Mouse (Mus musculus) forebrain, embryonic 13.5 days (tissue): ENCODE measurements at regions not wholly inside any gene's neighbourhood (a gene's known extent, or its start where the extent isn't known, plus 50 kb on each side); places are given as distances from the start of the nearest gene placed in this dataset.

Experiments
- ATAC-seq: fragments of 200-750 bp; cut with Nextera tagmentation; 2 replicates; pipeline ENCODE4 v1.8.0; 2017
- H3K27ac ChIP-seq: fragments of 300-500 bp; sonication (generic); 2 replicates; pipeline ENCODE4 v1.5.1; 2015; ENCODE audit warnings: inconsistent platforms, mild to moderate bottlenecking, moderate library complexity
- H3K27me3 ChIP-seq: fragments of 300-500 bp; sonication (generic); 2 replicates; pipeline ENCODE4 v1.6.1; 2015; ENCODE audit warnings: mild to moderate bottlenecking, inconsistent platforms
- H3K36me3 ChIP-seq: fragments of 300-500 bp; sonication (generic); 2 replicates; pipeline ENCODE4 v1.6.1; 2015; ENCODE audit warnings: mild to moderate bottlenecking, inconsistent platforms; ENCODE audit not compliant: poor library complexity, severe bottlenecking
- H3K4me1 ChIP-seq: fragments of 300-500 bp; sonication (generic); 2 replicates; pipeline ENCODE4 v1.6.1; 2015; ENCODE audit warnings: inconsistent platforms
- H3K4me2 ChIP-seq: fragments of 300-500 bp; sonication (generic); 2 replicates; pipeline ENCODE4 v1.6.1; 2015; ENCODE audit warnings: inconsistent platforms, mild to moderate bottlenecking, moderate library complexity
- H3K4me3 ChIP-seq: fragments of 300-500 bp; sonication (generic); 2 replicates; pipeline ENCODE4 v1.5.1; 2015; ENCODE audit warnings: mild to moderate bottlenecking, inconsistent platforms
- H3K9ac ChIP-seq: fragments of 300-500 bp; sonication (generic); 2 replicates; pipeline ENCODE4 v1.6.1; 2015; ENCODE audit warnings: mild to moderate bottlenecking, inconsistent platforms
- H3K9me3 ChIP-seq: fragments of 300-500 bp; sonication (generic); replicated peaks from 2 replicates; pipeline ENCODE4 v1.6.1; 2016; ENCODE audit warnings: inconsistent platforms
- WGBS: fragments of 180-500 bp; shearing (Covaris S2); methylation state at CpG from one replicate; pipeline ENCODE4 v1.1.7; 2015; 5-methylcytosine and 5-hydroxymethylcytosine counted together

DNA sequence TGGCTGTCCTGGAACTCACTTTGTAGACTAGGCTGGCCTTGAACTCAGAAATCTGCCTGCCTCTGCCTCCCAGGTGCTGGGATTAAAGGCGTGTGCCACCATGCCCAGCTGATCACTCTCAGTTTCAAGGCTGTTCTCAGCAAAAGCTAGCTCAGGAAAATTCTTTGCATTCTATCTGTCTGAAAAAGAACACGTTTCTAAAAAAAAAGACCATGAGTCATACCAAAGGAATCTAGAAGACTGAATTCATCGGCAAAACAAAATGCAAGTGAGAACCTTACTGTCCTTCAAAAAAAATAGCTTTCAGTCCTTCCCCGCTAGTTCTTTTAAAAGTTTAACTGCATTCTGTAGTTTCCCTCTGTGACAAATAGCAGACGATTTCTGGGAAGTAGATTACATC is 596.3 kb upstream of the Syt1 start:
- H3K9ac ChIP-seq, result no peak overlapping the region
- no peak overlapping the region for H3K4me3 ChIP-seq
- H3K27ac ChIP-seq, result no peak overlapping the region
- no peak overlapping the region for H3K4me2 ChIP-seq
- no peaks in the 10 kb centered on the region for H3K9me3 ChIP-seq
- H3K27me3 ChIP-seq, result no peaks in the 10 kb centered on the region
- no peak for ATAC-seq
- H3K36me3 ChIP-seq, result no peaks in the 10 kb centered on the region
- WGBS, result 80% methylated on average over 5 of the region's 5 CpGs
- H3K4me1 ChIP-seq, result no peaks in the 10 kb centered on the region

DNA sequence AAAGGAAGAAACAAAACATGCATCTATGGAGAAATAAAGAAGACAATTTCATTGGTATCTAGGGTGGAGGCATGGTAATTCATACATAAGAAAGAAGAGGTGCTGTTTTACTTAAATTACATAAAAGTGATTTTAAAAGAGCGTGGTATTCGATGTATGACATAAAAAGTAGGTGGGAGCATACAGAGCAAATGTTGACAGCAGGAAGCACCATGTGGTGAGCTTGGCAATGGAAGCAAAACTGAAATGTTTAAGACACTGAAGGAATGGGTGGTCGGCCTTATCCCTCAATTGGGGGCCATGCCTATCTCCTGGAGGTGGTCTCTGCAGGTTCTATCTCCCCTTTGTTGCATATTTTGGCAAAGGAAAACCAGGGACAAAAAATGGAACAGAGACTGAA is 592.5 kb upstream of the Syt1 start:
- no peak overlapping the region for H3K4me2 ChIP-seq
- 88% methylated on average over 3 of the region's 3 CpGs for WGBS
- no peaks in the 10 kb centered on the region for H3K36me3 ChIP-seq

GRCm38 (mm10) chr10:109598604-109599003 is 587.8 kb upstream of the Syt1 start:
- WGBS, result 21% methylated on average over 3 of the region's 3 CpGs
- no peaks in the 10 kb centered on the region for H3K36me3 ChIP-seq
- H3K4me3 ChIP-seq, result no peak overlapping the region
- no peak for ATAC-seq
- no peak overlapping the region for H3K27ac ChIP-seq
- H3K4me2 ChIP-seq, result no peak overlapping the region
- no peak overlapping the region for H3K9ac ChIP-seq
- H3K27me3 ChIP-seq, result no peaks in the 10 kb centered on the region
- H3K9me3 ChIP-seq, result no peaks in the 10 kb centered on the region
- H3K4me1 ChIP-seq, result no peaks in the 10 kb centered on the region

More for the DNA sequence above, 592.5 kb upstream of the Syt1 start:
- H3K9ac ChIP-seq, result no peak overlapping the region
- no peak overlapping the region for H3K4me3 ChIP-seq
- H3K4me1 ChIP-seq, result no peaks in the 10 kb centered on the region
- no peak for ATAC-seq
- no peaks in the 10 kb centered on the region for H3K27me3 ChIP-seq
- no peaks in the 10 kb centered on the region for H3K9me3 ChIP-seq
- H3K27ac ChIP-seq, result no peak overlapping the region

GRCm38 (mm10) chr10:109573200-109573599 is 562.4 kb upstream of the Syt1 start:
- Histone ChIP-seq H3K27ac (no peak overlapping the region), H3K9ac (no peak overlapping the region), H3K4me1 (no peaks in the 10 kb centered on the region), H3K9me3 (no peaks in the 10 kb centered on the region), H3K4me2 (no peak overlapping the region), H3K4me3 (no peak overlapping the region), H3K36me3 (no peaks in the 10 kb centered on the region), H3K27me3 (no peaks in the 10 kb centered on the region)
- 91% methylated on average over 4 of the region's 4 CpGs for WGBS
- ATAC-seq, result no peak

GRCm38 (mm10) chr10:109569798-109570197 is 559.0 kb upstream of the Syt1 start:
- H3K36me3 ChIP-seq, result no peaks in the 10 kb centered on the region
- H3K4me1 ChIP-seq, result no peaks in the 10 kb centered on the region
- no peaks in the 10 kb centered on the region for H3K9me3 ChIP-seq
- no peak overlapping the region for H3K4me3 ChIP-seq
- H3K27ac ChIP-seq, result no peak overlapping the region
- no peak for ATAC-seq
- H3K27me3 ChIP-seq, result no peaks in the 10 kb centered on the region
- WGBS, result 87% methylated on average over 2 of the region's 2 CpGs
- H3K4me2 ChIP-seq, result no peak overlapping the region
- no peak overlapping the region for H3K9ac ChIP-seq

DNA sequence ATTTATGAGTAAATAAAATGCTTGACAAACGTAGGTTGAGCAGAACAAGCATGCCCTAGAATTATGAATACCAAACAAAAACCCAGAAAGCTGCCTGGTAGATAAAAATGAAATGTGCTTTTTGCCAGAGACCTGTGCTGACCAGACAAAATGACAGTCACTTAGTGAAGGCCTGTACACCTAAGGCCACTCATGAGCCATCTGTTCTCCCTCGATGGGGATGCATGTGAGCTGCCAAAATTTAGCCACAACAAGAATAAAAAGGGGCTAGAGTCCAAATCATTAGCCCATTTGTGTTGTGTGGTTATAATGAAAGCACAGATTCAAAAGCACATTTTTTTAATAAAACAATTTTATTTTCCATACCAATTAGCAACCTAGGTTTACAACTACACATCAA is 555.9 kb upstream of the Syt1 start:
- Histone ChIP-seq H3K9me3 (no peaks in the 10 kb centered on the region), H3K4me1 (no peaks in the 10 kb centered on the region)
- 71% methylated on average over 2 of the region's 2 CpGs for WGBS

GRCm38 (mm10) chr10:109561638-109562037 is 550.9 kb upstream of the Syt1 start:
- H3K4me2 ChIP-seq, result no peak overlapping the region
- no peak for ATAC-seq
- 51% methylated on average over 2 of the region's 2 CpGs for WGBS
- H3K27me3 ChIP-seq, result no peaks in the 10 kb centered on the region
- H3K4me3 ChIP-seq, result no peak overlapping the region
- H3K9ac ChIP-seq, result no peak overlapping the region
- no peak overlapping the region for H3K27ac ChIP-seq
- H3K4me1 ChIP-seq, result 0 out of 2 replicates have a peak, but pooled peaks cover 3% of the 10 kb centered on the region
- no peaks in the 10 kb centered on the region for H3K9me3 ChIP-seq
- no peaks in the 10 kb centered on the region for H3K36me3 ChIP-seq

More for the DNA sequence above, 555.9 kb upstream of the Syt1 start:
- no peaks in the 10 kb centered on the region for H3K36me3 ChIP-seq
- no peak overlapping the region for H3K4me2 ChIP-seq
- no peaks in the 10 kb centered on the region for H3K27me3 ChIP-seq
- no peak overlapping the region for H3K9ac ChIP-seq
- no peak overlapping the region for H3K4me3 ChIP-seq
- no peak overlapping the region for H3K27ac ChIP-seq
- no peak for ATAC-seq

DNA sequence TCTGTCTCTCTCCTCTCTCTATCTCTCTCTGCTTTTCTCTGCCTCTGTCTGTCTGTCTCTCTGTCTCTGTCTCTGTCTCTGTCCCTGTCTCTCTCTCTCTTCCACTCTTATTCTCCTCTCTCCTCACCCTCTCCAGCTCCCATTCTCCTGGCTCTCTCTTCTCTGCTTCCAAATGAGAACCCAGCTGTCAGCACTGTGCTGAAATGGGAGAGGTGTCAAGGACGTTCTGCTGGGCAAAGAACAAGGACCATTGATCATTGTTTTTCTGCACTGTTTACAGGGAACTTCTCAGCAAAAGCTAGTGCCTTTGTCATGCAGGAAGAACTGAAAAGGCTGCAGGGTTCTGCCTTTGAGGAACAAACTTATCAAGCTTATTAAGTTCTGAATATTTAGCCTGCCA is 550.3 kb upstream of the Syt1 start:
- no peak overlapping the region for H3K9ac ChIP-seq
- no peak overlapping the region for H3K4me3 ChIP-seq
- WGBS, result 8% methylated on average over 1 of the region's 1 CpGs
- no peaks in the 10 kb centered on the region for H3K36me3 ChIP-seq
- H3K4me1 ChIP-seq, result 0 out of 2 replicates have a peak, but pooled peaks cover 3% of the 10 kb centered on the region
- no peak overlapping the region for H3K27ac ChIP-seq
- no peaks in the 10 kb centered on the region for H3K9me3 ChIP-seq
- no peaks in the 10 kb centered on the region for H3K27me3 ChIP-seq
- peak; percentile 45; the same call in 1 of the 2 replicates for ATAC-seq
- H3K4me2 ChIP-seq, result no peak overlapping the region

GRCm38 (mm10) chr10:109543301-109543700 is 532.5 kb upstream of the Syt1 start:
- no peak overlapping the region for H3K4me3 ChIP-seq
- H3K36me3 ChIP-seq, result no peaks in the 10 kb centered on the region
- no peak for ATAC-seq
- H3K9ac ChIP-seq, result no peak overlapping the region
- H3K27me3 ChIP-seq, result no peaks in the 10 kb centered on the region
- H3K27ac ChIP-seq, result no peak overlapping the region
- no peak overlapping the region for H3K4me2 ChIP-seq
- 75% methylated on average over 1 of the region's 1 CpGs for WGBS
- H3K4me1 ChIP-seq, result no peaks in the 10 kb centered on the region
- H3K9me3 ChIP-seq, result no peaks in the 10 kb centered on the region

DNA sequence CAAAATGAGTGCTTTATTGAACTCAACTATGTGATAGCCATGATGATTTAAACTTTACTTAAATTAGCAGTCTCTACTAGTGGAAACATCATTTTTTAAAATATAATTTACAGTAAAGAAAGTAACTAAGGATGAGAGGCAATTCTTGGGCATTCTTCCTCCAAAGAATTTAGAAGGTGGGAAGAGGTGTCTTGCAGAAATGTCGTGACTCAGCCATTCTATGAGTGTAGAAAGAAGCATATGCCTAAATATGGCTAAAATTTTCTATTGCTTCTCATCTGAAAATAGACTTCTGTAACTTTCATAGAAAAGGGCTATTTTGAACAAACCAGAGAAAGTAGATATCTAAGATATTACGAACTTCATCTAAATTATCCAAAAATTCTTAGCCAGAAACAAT is 529.4 kb upstream of the Syt1 start:
- no peaks in the 10 kb centered on the region for H3K36me3 ChIP-seq
- no peak overlapping the region for H3K4me3 ChIP-seq
- no peak overlapping the region for H3K4me2 ChIP-seq
- H3K9me3 ChIP-seq, result no peaks in the 10 kb centered on the region
- H3K27me3 ChIP-seq, result no peaks in the 10 kb centered on the region
- no peak overlapping the region for H3K9ac ChIP-seq
- no peak for ATAC-seq
- WGBS, result 89% methylated on average over 2 of the region's 2 CpGs
- H3K4me1 ChIP-seq, result no peaks in the 10 kb centered on the region
- H3K27ac ChIP-seq, result no peak overlapping the region

GRCm38 (mm10) chr10:109528096-109528495 is 517.3 kb upstream of the Syt1 start:
- no peak overlapping the region for H3K4me3 ChIP-seq
- H3K4me2 ChIP-seq, result no peak overlapping the region
- no peaks in the 10 kb centered on the region for H3K9me3 ChIP-seq
- no peaks in the 10 kb centered on the region for H3K27me3 ChIP-seq
- H3K9ac ChIP-seq, result no peak overlapping the region
- no peaks in the 10 kb centered on the region for H3K36me3 ChIP-seq
- no peaks in the 10 kb centered on the region for H3K4me1 ChIP-seq
- WGBS, result 88% methylated on average over 2 of the region's 2 CpGs
- no peak for ATAC-seq
- H3K27ac ChIP-seq, result no peak overlapping the region

DNA sequence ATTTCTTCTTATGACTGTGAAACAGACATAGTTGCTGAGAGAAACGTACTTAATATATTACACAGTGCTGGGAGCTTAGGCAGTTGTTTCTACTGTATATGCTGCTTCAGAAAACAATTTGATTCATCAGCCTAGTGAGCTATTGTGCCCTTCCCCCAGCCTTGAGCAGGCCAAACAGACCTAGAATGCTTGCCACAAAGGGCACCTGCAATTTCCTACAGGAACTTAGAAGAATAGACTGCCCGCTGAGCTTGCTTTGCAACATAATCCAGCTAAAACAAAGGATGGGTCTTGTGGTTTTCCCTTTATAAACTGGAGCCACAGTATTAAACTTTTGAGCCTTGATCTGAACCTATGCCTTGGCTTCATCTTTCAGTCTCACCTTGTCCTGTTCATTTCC is 510.9 kb upstream of the Syt1 start:
- no peak for ATAC-seq
- no peak overlapping the region for H3K9ac ChIP-seq
- no peaks in the 10 kb centered on the region for H3K4me1 ChIP-seq
- no peak overlapping the region for H3K4me3 ChIP-seq
- no peak overlapping the region for H3K4me2 ChIP-seq
- H3K27me3 ChIP-seq, result no peaks in the 10 kb centered on the region
- H3K36me3 ChIP-seq, result no peaks in the 10 kb centered on the region
- H3K27ac ChIP-seq, result no peak overlapping the region
- WGBS, result 24% methylated on average over 2 of the region's 2 CpGs
- H3K9me3 ChIP-seq, result no peaks in the 10 kb centered on the region

DNA sequence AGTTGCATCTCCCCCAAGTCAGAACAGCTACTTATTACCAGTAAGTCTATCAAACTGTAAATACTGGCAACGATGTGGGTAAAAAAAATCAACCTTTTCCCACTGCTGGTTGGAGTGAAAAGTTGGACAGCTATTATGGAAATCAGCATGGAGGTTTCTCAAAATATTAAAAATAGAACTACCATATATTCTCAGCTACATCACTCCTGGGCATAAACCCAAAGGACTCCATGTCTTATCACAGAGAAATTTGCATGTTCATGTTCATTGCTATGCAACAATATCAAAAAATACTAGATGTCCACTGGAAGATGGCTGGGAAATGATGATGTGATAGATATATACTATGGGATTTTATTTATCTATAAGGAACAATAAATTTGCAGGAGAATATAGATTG is 506.9 kb upstream of the Syt1 start:
- no peak overlapping the region for H3K9ac ChIP-seq
- 98% methylated on average over 1 of the region's 1 CpGs for WGBS
- no peak for ATAC-seq
- H3K27ac ChIP-seq, result no peak overlapping the region
- no peaks in the 10 kb centered on the region for H3K4me1 ChIP-seq
- no peaks in the 10 kb centered on the region for H3K36me3 ChIP-seq
- H3K27me3 ChIP-seq, result no peaks in the 10 kb centered on the region
- no peak overlapping the region for H3K4me3 ChIP-seq
- no peaks in the 10 kb centered on the region for H3K9me3 ChIP-seq
- no peak overlapping the region for H3K4me2 ChIP-seq
